Mouse (Mus musculus): ENCODE results near the gene 4930469K13Rik. TPM values are rescaled to one million over a fixed set of nuclear protein-coding genes. Genes with fewer than 3 reads are reported as not detected.

The 4930469K13Rik gene
- polyA plus RNA-seq, 1 experiment from 2014 or later, result not detected

DNA sequence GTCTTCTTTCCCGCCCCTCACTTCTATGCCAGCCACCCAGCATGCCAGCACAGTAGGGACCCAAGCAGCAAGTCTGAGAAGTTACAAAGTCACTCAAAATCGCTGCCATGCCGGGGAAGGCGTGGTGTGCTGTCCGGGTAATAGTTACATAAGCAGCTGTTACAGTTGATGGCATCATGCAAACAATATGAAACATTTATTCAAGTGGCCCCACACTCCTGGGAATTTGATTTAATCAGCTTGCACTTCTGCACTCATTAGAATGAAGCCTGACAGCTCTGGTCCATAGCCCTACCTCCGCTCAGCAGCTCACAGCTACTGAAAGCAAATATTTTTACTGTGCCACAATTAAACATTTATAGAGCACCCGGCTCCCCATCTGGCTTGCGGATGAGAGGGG lies 172.6 kb downstream of the 4930469K13Rik start:
- Histone ChIP-seq H3K4me2 (replicated peaks; ENCODE audit: low read depth, low read length) (no peak overlapping the region), H3K27me3 (ENCODE audit: control insufficient read depth, insufficient read depth, low read length) (no peaks in the 10 kb centered on the region), H3K4me3 (ENCODE audit: low read length) (no peak overlapping the region), H3K36me3 (ENCODE audit: control insufficient read depth, insufficient read depth, low read length) (no peaks in the 10 kb centered on the region), H3K9ac (ENCODE audit: low read depth, low read length) (no peak overlapping the region), H3K9me3 (ENCODE audit: control insufficient read depth, low read length) (0 out of 2 replicates have a peak, but pooled peaks cover 2% of the 10 kb centered on the region), H3K27ac (ENCODE audit: low read depth, low read length) (no peak overlapping the region), H3K4me1 (ENCODE audit: control insufficient read depth, insufficient read depth, low read length) (peaks cover 10% of the 10 kb centered on the region)
- no peak for ATAC-seq (ENCODE audit: low FRiP score, low TSS enrichment)
- WGBS, result 76% methylated on average over 8 of the region's 8 CpGs

Other genes starting within 250 kb of the 4930469K13Rik start
- gene Kcnmb1, start 135.5 kb downstream of the 4930469K13Rik start, polyA plus RNA-seq (2014; fragmentation: Nextera tagmentation; extraction: Ambion mirVana), result 0.18 and 0.19 TPM in 2 replicates
- 0.24 and 0.74 TPM in 2 replicates for gene Kcnip1, start 105.4 kb downstream of the 4930469K13Rik start, polyA plus RNA-seq (2014; fragmentation: Nextera tagmentation; extraction: Ambion mirVana)
- 1.6 and 1.9 TPM in 2 replicates for gene Lcp2, start 51.6 kb downstream of the 4930469K13Rik start, polyA plus RNA-seq (2014; fragmentation: Nextera tagmentation; extraction: Ambion mirVana)
- 5.1 and 9.3 TPM in 2 replicates for gene Foxi1, start 109.5 kb upstream of the 4930469K13Rik start, polyA plus RNA-seq (2014; fragmentation: Nextera tagmentation; extraction: Ambion mirVana)
- 0.24 and 0.46 TPM in 2 replicates for gene Fam196b, start 216.3 kb upstream of the 4930469K13Rik start, polyA plus RNA-seq (2014; fragmentation: Nextera tagmentation; extraction: Ambion mirVana)